Mouse (Mus musculus) ES-E14 (cell line): ENCODE measurements around the gene Tmem201. TPM values are rescaled to one million over a fixed set of nuclear protein-coding genes. Genes with fewer than 3 reads are reported as not detected.

ENCODE experiments used
- DNase-seq: peaks from one replicate; pipeline ENCODE4 v3.0.0-alpha.2; 2013; ENCODE audit warnings: low read depth, low spot score
- H3K27ac ChIP-seq: 2 replicates; pipeline ENCODE4 v1.5.1; 2012; ENCODE audit warnings: low read depth, mild to moderate bottlenecking, low read length, moderate library complexity, mixed read lengths; ENCODE audit not compliant: poor library complexity, insufficient read depth, severe bottlenecking
- H3K36me3 ChIP-seq: 2 replicates; pipeline ENCODE4 v1.6.1; 2012; ENCODE audit warnings: mild to moderate bottlenecking, low read length, moderate library complexity, mixed read lengths; ENCODE audit not compliant: control insufficient read depth, poor library complexity, insufficient read depth, severe bottlenecking
- H3K4me1 ChIP-seq, 2 experiments: fragments of 150-350 bp in 1 of 2; sonication (generic) in 1 of 2; 2 replicates each; pipeline ENCODE4 v1.6.1; 2012; ENCODE audit warnings: low read length in 2 of 2, mild to moderate bottlenecking in 1 of 2, mixed read lengths in 1 of 2; ENCODE audit not compliant: control insufficient read depth in 2 of 2, insufficient read depth in 2 of 2, poor library complexity in 1 of 2
- H3K4me3 ChIP-seq, 2 experiments: fragments of 150-350 bp in 1 of 2; sonication (generic) in 1 of 2; 2 replicates each; pipeline ENCODE4 v1.5.1; 2012; ENCODE audit warnings: low read length in 2 of 2, low read depth in 1 of 2, mild to moderate bottlenecking in 1 of 2, mixed read lengths in 1 of 2; ENCODE audit not compliant: insufficient read depth in 1 of 2, poor library complexity in 1 of 2, severe bottlenecking in 1 of 2
- H3K9ac ChIP-seq: 2 replicates; pipeline ENCODE4 v1.6.1; 2012; ENCODE audit warnings: low read depth, mild to moderate bottlenecking, low read length, mixed read lengths; ENCODE audit not compliant: poor library complexity, insufficient read depth, severe bottlenecking
- H3K9me3 ChIP-seq: fragments of 150-350 bp; sonication (generic); 2 replicates; pipeline ENCODE4 v1.6.1; 2012; ENCODE audit warnings: low read depth, mild to moderate bottlenecking, low read length; ENCODE audit not compliant: control insufficient read depth, insufficient read depth
- CHD2 ChIP-seq: IDR thresholded peaks from 2 replicates; pipeline ENCODE4 v1.6.1; 2014; ENCODE audit warnings: mild to moderate bottlenecking, low read depth, low read length, inconsistent platforms
- HCFC1 ChIP-seq: IDR thresholded peaks from 2 replicates; pipeline ENCODE4 v1.6.1; 2012; ENCODE audit warnings: low read length, inconsistent platforms, borderline replicate concordance; ENCODE audit not compliant: insufficient read depth
- MAFK ChIP-seq: IDR thresholded peaks from 2 replicates; pipeline ENCODE4 v1.6.1; 2014; ENCODE audit warnings: mild to moderate bottlenecking, low read depth, low read length, inconsistent platforms; ENCODE audit not compliant: insufficient read depth
- ZC3H11A ChIP-seq: IDR thresholded peaks from 2 replicates; pipeline ENCODE4 v1.6.1; 2012; ENCODE audit warnings: low read depth, mild to moderate bottlenecking, inconsistent platforms, low read length, borderline replicate concordance
- ZNF384 ChIP-seq: IDR thresholded peaks from 2 replicates; pipeline ENCODE4 v1.6.1; 2012; ENCODE audit warnings: low read depth, low read length, inconsistent platforms
- in situ Hi-C, 2 experiments: fragments of 600-800 bp; cut with MboI; formaldehyde crosslinking; loops; one replicate each; pipeline ENCODE4 v1.15.1; 2025; ENCODE audit warnings: low sequenced_read_pairs in 2 of 2, inconsistent platforms in 1 of 2; ENCODE audit not compliant: unreplicated experiment in 2 of 2
- total RNA-seq: library from RNA; depleted of rRNA; stranded (reverse); fragments of 300-350 nt; gene quantifications from 2 replicates; pipeline ENCODE4 v1.2.3, GENCODE M21; 2012

The Tmem201 gene
- total RNA-seq, 1 experiment, result 47.3 TPM

DNA sequence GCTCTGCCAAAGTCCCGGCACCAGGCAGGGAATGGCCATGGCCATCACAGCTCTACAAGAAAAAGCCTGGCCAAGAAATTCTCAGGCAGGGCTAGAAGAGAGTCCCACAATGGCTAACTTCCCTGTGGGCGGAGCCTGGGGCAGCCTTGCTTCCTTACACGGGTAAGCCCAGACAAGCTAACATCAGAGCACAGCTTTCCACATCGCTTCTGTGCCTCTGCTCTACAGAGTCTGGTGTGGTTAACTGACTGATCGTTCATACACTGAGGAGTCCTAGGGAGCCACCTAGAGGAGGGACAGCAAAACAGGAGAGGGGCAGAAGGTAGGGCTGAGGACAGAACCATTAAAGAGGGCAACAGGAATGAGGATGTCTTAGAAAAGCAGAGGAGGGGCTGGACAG lies 27.3 kb downstream of the Tmem201 start:
- in situ Hi-C loops, result no loop called here
- no peak overlapping the region for H3K4me3 ChIP-seq
- no peaks in the 10 kb centered on the region for H3K36me3 ChIP-seq
- H3K27ac ChIP-seq, result no peak overlapping the region; the same call in 1 of the 2 replicates
- peak; percentile 82 for DNase-seq
- peaks cover 0 to 1% of the 10 kb centered on the region in 2 experiments; a peak in 1 of 4 replicates for H3K4me1 ChIP-seq
- peak overlapping the region; percentile 47; the same call in 1 of the 2 replicates for H3K9ac ChIP-seq
- H3K9me3 ChIP-seq, result no peaks in the 10 kb centered on the region
- TF ChIP-seq ZNF384 (no peak), CHD2 (no peak), MAFK (no peak), HCFC1 (no peak), ZC3H11A (no peak)

DNA sequence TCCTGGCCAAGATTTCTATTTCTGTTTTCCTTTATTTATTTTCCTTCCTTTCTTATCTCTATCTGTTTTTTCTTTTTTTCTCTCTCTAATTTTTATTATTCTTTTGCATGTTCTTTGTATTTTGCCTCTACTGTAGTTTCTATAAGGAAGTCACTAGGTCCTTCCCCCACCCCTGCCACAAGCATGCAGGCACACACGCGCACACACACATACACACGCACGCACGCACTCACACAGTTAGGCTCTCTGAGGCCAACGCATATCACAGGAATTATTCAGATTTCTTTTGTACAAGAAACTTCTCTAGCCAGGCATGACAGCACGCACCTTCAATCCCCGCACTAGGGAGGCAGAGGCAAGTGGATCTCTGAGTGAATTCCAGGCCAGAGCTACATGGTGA lies 31.9 kb downstream of the Tmem201 start:
- no peak for DNase-seq
- Histone ChIP-seq H3K4me1 (peaks cover 0 to 3% of the 10 kb centered on the region in 2 experiments; a peak in 1 of 4 replicates), H3K9ac (no peak overlapping the region), H3K27ac (no peak overlapping the region), H3K4me3 (no peak overlapping the region), H3K9me3 (no peaks in the 10 kb centered on the region), H3K36me3 (no peaks in the 10 kb centered on the region)
- no peak for TF ChIP-seq HCFC1
- in situ Hi-C loops, result no loop called here

DNA sequence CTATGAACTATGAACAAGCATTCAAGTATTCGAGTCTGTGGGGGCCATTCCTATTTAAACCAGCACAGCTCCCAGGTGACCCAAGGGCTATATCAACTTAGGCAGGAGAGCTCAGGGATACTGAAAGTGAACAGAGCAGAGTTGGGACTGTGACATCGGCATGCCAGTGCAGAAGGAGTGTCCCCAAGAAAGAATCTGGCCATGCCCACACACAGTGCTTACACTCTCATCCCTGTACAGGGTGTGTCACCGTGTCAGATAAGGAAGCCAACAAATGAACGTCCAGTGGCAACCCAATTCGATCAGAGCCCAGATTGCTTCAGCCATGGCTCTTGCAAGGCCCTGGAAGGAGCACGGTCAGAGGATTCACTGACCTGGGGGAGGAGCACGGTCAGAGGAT lies 32.5 kb downstream of the Tmem201 start:
- no peak overlapping the region for H3K4me3 ChIP-seq
- TF ChIP-seq ZC3H11A (no peak), ZNF384 (no peak), HCFC1 (no peak), MAFK (no peak), CHD2 (no peak)
- no peaks in the 10 kb centered on the region for H3K9me3 ChIP-seq
- peaks cover 0 to 2% of the 10 kb centered on the region in 2 experiments; a peak in 1 of 4 replicates for H3K4me1 ChIP-seq
- in situ Hi-C loops, result no loop called here
- no peak for DNase-seq
- H3K9ac ChIP-seq, result no peak overlapping the region
- no peak overlapping the region for H3K27ac ChIP-seq
- no peaks in the 10 kb centered on the region for H3K36me3 ChIP-seq

GRCm38 (mm10) chr4:149702210-149702979 lies 35.4 kb downstream of the Tmem201 start, which contains the start of gene Pik3cd:
Gene Pik3cd, minus strand, starts transcription at chr4:149702571.
- Histone ChIP-seq H3K4me3 (peak within 1 kb of the TSS in 1 of 2 experiments; percentile 17; a peak in 1 of 4 replicates), H3K9me3 (no peaks in the 10 kb centered on the region), H3K36me3 (no peaks in the 10 kb centered on the region), H3K4me1 (peaks cover 0 to 3% of the 10 kb centered on the region in 2 experiments; a peak in 1 of 4 replicates), H3K27ac (no peak within 1 kb of the TSS), H3K9ac (no peak within 1 kb of the TSS)
- DNase-seq, result no peak
- in situ Hi-C loops, result no loop called here
- no peak for TF ChIP-seq MAFK
- no peak for TF ChIP-seq HCFC1
- TF ChIP-seq ZNF384, result no peak
- no peak for TF ChIP-seq CHD2
- no peak for TF ChIP-seq ZC3H11A
